Mouse (Mus musculus) mouse trophoblast stem cell (cell line): ENCODE measurements around the gene Cmtm4.
"Not testable (repeated sequence)": the region's sequence is repeated elsewhere in the genome, so short reads cannot be mapped to it uniquely, and the experiment has no call there.

Experiments used
- in situ Hi-C, 2 experiments: fragments of 300-500 bp; cut with MseI, MboI; formaldehyde crosslinking; loops; 2 replicates in 1 of 2; 3 replicates in 1 of 2; pipeline ENCODE4 v1.15.1; 2025

The Cmtm4 gene

DNA sequence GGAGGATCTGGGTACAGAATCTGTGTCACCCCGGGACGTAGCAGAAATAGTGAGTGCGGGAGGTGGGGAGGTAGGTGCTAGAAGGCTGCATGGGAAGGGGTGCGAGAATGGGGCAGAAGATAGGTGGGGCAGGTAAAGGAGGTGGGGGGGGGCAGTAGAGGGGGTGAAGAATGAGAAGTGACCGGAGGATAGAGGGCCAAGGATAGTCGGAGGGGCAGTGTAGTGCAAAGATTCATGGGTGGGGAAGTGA, 55.7 kb downstream of the Cmtm4 start:
- in situ Hi-C loops, result loop anchor here in 1 of 2 experiments (10.0 kb wide), 1 partner anchor 65 kb away; no protein-coding TSS in a partner anchor

- in situ Hi-C loops, result no loop called here
Observed at GRCm38 (mm10) chr8:104339229-104339982, 56.2 kb downstream of the Cmtm4 start, which contains the start of gene Cmtm3. Gene Cmtm3 (plus strand): TSS chr8:104339410.

GRCm38 (mm10) chr8:104337890-104338289, 57.7 kb downstream of the Cmtm4 start:
- in situ Hi-C loops, result no loop called here

GRCm38 (mm10) chr8:104336806-104337205, 58.8 kb downstream of the Cmtm4 start:
- in situ Hi-C loops, result no loop called here

DNA sequence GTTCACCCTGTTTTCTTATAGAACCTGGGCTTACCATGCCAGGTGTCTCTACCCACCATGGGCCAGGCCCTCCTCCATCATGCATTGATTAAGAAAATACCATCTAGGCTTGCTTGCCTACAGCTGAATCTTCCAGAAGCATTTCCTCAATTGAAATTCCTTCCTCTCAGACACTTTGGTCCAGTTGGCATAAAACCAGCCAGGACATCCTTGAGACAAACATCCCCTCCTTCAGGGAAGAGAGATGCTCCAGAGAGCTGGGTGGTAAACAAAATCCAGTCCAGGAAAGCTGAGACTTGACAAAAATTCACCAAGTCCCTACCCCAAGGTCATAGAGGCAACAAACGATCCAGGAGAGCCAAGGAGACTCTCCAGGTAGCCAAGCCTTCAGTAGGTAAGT, 61.4 kb downstream of the Cmtm4 start:
- in situ Hi-C loops, result no loop called here

GRCm38 (mm10) chr8:104333786-104334185, 61.8 kb downstream of the Cmtm4 start:
- in situ Hi-C loops, result no loop called here

GRCm38 (mm10) chr8:104332665-104333631, 62.7 kb downstream of the Cmtm4 start:
- in situ Hi-C loops, result no loop called here

DNA sequence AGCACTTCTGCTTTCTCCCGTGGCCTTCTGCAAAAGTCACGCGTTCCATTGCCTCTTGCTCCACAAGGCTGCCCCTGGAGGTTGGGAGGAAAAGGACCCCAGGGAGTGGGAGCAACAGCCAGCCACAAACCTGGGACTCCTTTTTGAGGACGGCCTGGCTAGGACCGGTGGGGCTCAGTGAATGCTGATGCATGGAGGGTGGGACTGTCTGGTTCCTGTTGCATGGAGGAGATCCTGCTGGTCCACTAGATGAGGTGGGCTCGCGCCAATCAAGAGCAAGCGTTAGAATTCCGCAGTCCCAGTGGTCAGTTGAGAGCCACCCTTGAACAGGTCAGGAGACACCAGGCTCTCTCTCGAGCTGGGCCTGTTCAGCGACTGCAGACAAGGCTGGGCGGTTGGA, 73.7 kb downstream of the Cmtm4 start, which contains the start of gene Cmtm2b:
TSS of gene Cmtm2b (plus strand) at position 301 of the 400 bp plus-strand sequence.
- in situ Hi-C loops, result not testable (repeated sequence)

GRCm38 (mm10) chr8:104321267-104321666, 74.3 kb downstream of the Cmtm4 start, which contains the start of gene Gm11020:
Gene Gm11020 (plus strand): TSS chr8:104321567.
- in situ Hi-C loops, result not testable (repeated sequence)

DNA sequence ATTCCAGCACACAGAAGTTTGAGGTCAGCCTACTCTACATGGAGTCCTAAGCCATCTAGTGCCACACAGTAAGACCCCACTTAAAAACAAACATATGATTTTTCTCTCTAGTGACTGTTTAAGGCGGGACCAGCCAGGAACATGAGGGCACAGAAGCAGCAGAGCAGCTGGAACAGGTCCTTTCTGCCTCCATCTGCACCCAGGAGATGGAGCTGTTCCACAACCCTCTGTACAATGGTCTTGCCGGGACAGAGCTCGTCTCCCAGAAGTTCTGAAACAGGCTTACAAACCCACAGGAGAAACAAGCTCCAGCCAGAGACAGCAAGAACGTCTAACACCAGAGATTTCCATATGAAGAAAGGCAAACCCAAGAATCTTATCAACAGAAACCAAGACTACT, 82.3 kb downstream of the Cmtm4 start:
- in situ Hi-C loops, result no loop called here

DNA sequence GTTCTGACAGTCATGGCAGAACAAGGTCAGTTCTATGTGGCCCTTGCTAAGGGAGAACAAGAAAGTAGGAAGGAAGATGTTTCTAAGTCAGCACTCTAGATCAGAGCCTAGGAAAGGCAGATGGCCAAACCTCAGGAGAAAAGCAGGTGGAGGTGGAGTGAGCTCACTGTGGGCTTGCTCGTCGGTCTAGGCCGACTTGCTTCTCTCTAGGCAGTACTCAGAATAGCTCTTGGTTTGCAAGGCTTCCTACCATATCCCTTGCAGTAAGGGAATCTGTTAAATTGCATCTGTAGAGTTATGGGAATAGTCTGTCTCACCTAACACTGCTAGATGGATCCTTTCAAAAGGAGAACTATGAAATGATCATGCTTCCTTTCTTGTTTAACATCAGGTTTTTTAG, 83.6 kb downstream of the Cmtm4 start:
- in situ Hi-C loops, result not testable (repeated sequence)

DNA sequence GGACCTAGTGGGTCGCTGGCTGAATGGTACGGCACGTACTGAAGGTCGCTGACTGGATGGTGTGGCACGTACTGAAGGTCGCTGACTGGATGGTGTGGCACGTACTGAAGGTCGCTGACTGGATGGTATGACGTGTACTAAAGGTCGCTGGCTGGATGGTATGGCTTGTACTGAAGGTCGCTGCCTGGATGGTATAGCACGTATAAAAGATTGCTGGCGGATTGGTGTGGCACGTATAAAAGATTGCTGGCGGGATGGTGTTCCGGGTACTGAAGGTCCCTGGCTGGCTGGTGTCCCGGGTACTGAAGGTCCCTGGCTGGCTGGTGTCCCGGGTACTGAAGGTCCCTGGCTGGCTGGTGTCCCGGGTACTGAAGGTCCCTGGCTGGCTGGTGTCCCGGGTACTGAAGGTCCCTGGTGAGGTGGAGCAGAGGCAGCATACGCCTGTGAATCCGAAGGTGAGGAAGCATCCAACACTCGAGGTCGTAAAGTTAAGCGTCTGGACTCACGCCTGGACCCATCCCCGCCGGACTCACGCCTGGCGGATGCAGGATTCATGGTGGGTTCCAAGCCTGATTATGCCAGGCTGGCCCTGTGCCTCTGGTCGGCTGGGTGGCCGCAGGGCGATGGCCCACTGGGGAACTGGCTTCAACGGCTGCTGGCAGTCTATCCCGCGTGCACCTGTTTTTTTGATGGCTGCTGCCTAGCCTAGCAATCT, 86.0 kb downstream of the Cmtm4 start, which contains the start of the genes Gm45711 and Cmtm1:
TSS of gene Gm45711 (minus strand) at position 641 of the 715 bp plus-strand sequence.
TSS of gene Cmtm1 (minus strand) at position 705 of the 715 bp plus-strand sequence.
- in situ Hi-C loops, result not testable (repeated sequence)

GRCm38 (mm10) chr8:104308341-104308740, 87.3 kb downstream of the Cmtm4 start:
- in situ Hi-C loops, result not testable (repeated sequence)

- in situ Hi-C loops, result no loop called here
Observed at GRCm38 (mm10) chr8:104304962-104305361, 90.6 kb downstream of the Cmtm4 start.

DNA sequence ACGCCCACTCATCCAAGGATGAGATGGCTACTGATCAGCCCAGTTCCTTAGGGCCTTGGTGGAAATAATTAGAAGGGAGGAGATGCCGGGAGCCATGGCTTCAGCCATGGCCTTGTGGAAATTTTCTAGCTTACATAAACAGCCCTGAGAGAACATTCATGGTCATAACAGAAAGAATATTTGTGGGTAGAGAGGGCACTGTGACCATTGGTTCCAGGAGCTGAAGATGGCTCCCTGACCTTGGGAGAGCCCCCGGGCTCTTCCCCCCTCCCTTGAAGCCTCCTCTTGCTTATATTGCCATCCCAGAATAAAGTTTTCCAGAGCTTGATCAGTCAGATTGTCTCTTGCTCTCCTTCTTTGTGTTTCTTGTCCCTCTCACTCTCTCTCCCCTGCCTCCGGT, 93.1 kb downstream of the Cmtm4 start:
- in situ Hi-C loops, result not testable (repeated sequence)

- in situ Hi-C loops, result not testable (repeated sequence)
Observed at GRCm38 (mm10) chr8:104301577-104301976, 94.0 kb downstream of the Cmtm4 start.
